Mouse (Mus musculus) CD4-positive, CD25-positive, alpha-beta regulatory T cell, adult 4 months (primary cell): ENCODE measurements around the gene Rora. TPM values are rescaled to one million over a fixed set of nuclear protein-coding genes. Genes with fewer than 3 reads are reported as not detected.

Experiments
- ATAC-seq: one replicate; pipeline ENCODE4 v1.8.0; 2017
- polyA plus RNA-seq, 2 experiments: library from polyadenylated mRNA; unstranded; fragments of 100-300 nt; shearing (Covaris generic); gene quantifications; one replicate each; pipeline ENCODE4 v1.2.1; 2017

Rora gene
- polyA plus RNA-seq, 2 experiments from 2014 or later: 35.6 to 42.4 TPM

DNA sequence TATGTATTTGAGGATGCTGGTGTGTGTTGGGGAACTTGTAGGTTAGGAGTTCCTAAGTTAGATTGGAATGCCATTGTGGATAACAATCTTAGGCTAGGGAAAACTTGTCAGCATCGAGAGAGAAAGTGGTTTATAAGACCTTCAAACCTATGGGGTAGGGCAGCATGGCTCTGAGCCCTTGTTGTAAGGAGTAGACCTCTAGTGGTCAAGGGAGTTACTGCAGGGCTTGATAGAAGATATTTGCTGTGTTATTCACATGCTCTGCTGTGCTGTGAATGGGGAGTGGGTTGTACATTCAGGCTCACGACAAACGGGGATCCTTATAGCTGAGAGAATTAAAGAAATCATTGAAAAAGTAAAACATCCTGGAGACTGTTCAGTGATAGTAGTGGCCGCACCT, 35.8 kb downstream of the Rora start:
- ATAC-seq: no peak

- ATAC-seq: no peak
Observed at GRCm38 (mm10) chr9:68694889-68695495, 41.4 kb downstream of the Rora start.

- ATAC-seq: no peak
Observed at GRCm38 (mm10) chr9:68695496-68695969, 41.9 kb downstream of the Rora start.

DNA sequence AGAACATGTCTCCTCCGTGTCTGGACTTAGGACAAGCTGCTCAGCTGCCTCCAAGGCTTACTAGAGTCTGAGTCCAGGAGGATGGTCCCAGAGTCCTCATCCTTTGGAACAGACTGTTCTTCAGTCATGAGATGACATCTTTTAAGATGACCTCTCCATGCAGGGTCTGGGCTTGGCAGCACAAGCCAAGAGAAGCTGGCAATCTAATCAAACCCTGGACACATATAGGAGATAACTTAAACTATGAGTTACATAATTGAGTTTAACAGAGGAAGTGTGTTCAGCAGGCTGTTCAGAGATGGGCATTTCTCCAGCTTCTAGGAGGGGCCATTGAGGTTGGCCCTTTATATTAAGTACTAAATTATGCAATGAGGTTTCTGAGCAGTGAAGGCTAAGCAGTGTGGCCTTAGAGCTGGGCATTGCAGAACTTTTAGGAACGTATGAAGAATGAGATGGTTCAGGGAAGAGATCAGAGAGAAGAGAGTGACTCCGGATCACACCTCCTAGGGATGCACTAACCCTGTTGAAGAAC, 42.9 kb downstream of the Rora start:
- no peak for ATAC-seq

DNA sequence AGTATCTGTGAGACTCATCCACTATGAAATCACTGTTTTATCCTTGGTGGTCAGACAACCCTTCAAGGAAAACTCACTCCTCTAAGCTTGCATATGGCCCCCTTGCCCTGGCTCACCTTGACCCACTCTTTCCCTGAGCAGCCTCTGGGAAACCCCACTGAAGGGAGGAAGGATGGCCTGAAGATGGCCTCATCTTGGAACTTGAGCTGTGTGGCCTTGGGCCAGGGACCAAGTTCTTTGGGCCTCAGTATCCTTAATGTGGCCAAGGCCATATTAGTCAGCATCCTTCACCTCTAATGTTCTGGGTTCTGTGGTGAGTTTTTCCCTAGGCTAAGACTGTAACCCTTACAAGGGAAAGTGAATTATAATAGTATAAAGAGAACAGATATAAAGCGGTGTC, 45.8 kb downstream of the Rora start:
- no peak for ATAC-seq

GRCm38 (mm10) chr9:68699856-68700255, 46.3 kb downstream of the Rora start:
- ATAC-seq: no peak

- ATAC-seq: no peak
Observed at GRCm38 (mm10) chr9:68707636-68708035, 54.0 kb downstream of the Rora start.

DNA sequence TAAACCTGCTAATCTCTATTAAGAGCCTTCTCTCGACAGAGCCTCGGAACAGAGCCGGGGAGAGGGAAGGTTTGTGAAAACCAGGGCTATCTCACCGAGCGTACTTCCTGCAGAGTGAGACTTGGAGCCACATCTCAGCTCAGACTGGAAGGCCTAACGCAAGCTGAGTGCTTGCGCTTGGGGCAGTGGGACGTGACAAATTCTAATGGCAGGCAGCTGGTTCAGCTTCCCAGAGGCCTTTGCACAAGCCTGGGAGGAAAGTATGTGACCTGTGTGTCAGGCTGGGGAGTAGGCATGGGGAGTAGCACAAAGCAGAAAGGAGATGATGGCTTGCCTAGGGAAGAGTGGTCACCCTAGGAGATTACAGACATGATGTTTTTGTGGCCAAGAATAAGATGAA, 55.6 kb downstream of the Rora start:
- no peak for ATAC-seq

GRCm38 (mm10) chr9:68710893-68711654, 57.5 kb downstream of the Rora start:
- no peak for ATAC-seq

- ATAC-seq: no peak
Observed at GRCm38 (mm10) chr9:68716961-68717360, 63.4 kb downstream of the Rora start.

- ATAC-seq: no peak
Observed at GRCm38 (mm10) chr9:68718427-68718826, 64.8 kb downstream of the Rora start.

GRCm38 (mm10) chr9:68719286-68719685, 65.7 kb downstream of the Rora start:
- no peak for ATAC-seq

- no peak for ATAC-seq
Observed at GRCm38 (mm10) chr9:68724636-68725285, 71.2 kb downstream of the Rora start.

DNA sequence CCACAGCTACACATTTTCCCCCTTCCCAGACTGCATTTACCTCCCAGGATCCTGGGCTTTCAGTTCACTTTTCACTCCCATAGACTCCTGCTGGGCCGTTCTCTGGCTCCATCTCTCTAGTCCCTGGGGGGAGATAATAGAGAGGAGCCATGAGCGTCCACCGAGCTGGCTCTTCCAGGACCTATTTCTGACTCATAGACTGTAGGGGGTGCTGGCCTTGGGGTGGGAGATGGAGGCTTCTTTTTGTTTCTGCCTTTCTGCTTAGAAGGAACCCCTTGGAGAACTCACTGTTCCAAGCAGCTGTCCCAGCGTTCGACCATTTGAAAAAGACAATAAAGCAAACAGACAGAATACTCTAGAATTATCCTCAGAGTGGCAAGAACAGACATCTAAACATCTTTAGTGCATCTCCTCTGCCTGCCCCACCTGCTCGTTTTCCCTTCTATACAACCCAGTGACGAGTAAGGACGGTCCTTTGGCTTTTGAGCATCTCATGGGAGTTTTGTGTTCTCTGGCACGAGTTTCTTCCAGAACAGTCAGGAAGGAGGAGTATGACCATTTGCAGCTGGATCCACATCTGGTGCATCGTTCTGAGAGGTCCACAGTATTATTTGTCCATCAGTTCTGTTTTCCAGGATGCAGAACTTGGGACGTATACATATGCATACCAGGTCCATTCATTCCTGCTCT, 73.7 kb downstream of the Rora start:
- ATAC-seq: no peak

- no peak for ATAC-seq
Observed at GRCm38 (mm10) chr9:68731438-68731837, 77.9 kb downstream of the Rora start.

- ATAC-seq: no peak
Observed at GRCm38 (mm10) chr9:68732929-68733328, 79.3 kb downstream of the Rora start.

- ATAC-seq: no peak
Observed at GRCm38 (mm10) chr9:68735886-68736285, 82.3 kb downstream of the Rora start.

DNA sequence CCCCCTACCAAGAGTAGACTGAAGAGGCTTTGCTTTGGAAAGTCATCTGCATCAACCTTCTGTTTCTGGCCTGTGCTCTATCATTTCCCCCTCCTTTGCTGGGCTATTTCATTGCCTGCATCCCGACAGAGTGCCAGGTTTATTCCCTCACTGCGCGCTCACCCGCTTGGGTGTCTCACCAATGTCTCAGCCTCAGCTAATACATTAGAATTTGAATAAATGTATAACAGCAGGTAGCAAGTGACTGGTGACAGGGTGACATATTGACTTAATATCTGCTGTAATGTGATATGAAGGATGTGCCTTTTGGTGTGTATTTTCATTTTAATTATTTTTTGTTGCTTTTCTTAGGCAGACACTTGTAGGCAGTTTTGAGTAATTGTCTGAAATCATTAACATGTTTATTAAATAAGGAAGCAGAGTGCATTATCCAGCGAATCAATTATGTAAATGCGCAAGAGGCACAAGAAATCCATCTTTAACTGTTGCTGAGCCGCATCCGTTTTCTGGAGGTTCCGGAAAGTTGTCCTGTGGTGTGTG, 83.7 kb downstream of the Rora start:
- ATAC-seq: no peak

DNA sequence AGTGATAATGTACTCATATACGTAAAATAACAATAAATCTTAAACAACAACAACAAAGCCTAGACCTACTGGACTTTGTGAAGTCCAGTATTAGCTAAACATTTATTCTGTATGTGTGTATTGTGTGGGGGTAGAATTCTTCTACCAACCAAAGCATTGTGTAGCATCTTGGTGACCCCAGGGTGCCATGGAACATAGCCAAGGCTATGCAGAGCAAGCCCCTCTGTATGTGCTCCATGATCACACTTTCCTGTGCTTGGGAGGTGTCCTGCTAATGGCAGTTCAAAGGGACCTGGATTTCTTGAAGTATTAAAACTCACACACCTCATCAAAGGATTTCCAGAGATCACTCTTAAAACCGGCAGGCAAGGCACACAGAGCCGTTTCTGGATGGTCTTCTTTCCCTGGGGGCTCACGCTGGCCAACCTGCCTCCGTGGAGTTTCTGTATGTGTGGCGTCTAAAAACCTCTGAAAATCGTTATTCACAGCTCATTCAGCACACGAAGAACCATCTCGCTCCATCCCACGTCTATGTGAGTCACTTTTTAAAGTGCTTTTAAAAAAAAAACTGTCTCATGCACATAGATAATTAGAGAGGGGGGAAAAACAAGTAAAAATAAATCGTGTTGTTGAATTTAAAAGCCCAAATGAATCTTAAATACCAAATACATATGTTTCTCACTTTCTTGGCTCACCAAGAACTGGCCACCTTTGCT, 92.5 kb downstream of the Rora start:
- ATAC-seq: no peak

DNA sequence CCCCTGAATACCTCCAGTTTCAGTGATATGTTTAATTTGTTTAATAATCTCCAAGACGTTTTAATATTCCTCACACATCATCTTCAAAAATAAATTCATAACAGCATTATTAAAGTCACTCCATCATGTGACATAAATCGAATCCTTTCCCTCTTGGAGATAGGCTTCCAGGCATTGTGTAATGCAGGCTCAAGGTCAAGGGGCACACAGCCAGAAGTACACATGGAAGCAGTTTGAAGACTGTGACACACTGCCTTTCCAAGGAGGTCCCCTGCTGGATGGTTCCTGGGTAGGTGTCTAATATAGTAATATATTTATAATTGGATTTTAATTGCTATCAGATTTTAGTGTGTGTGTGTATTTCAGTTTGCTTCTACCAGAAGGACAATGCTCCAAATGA, 103.4 kb downstream of the Rora start:
- no peak for ATAC-seq

DNA sequence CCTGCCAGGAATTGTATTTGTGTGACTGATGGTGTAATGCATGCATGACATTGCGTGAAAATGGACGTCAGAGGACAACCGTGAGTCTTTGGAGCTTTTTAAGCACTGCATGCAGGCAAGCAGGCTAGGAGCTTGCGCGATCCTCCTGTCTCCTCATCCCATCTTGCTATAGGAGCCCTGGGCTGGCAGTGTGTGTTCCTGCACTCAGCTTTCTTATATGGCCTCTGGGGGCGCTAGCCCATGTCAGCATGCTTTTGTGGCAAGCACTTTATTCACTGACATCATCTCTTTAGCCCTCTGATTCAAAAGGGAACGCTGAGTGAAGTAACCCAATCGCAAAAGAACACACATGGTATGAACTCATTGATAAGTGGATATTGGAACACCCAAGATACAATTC, 105.7 kb downstream of the Rora start:
- no peak for ATAC-seq

DNA sequence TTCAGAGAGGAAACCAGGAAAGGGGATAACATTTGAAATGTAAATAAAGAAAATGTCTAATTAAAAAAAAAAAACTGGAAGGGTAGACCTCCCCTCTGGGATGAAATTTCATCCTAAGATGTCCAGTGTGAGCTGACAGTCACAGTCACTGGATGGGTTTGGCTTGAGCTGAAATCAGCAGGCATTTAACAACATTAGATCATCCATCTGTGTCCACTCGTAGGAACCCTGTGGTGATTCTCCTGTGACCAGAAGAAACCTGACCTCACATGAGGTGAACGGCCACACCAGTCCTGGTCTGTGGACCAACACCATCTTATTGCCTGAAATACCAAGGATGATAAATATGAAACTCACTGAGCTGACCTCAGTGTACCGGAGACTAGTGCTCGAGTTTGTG, 106.7 kb downstream of the Rora start:
- no peak for ATAC-seq
